Mouse (Mus musculus) stomach, postnatal 0 days (tissue): ENCODE data around the gene Nudt16l1.

Source experiments
- CTCF ChIP-seq: IDR thresholded peaks from 2 replicates; pipeline ENCODE4 v1.5.1; 2016; ENCODE audit warnings: antibody characterized with exemption, low read depth, mild to moderate bottlenecking, moderate library complexity
- EP300 ChIP-seq: optimal IDR thresholded peaks from 2 replicates; pipeline ENCODE3; 2016; ENCODE audit warnings: antibody characterized with exemption

GRCm38 (mm10) chr16:4913783-4914735, 24.5 kb upstream of the Nudt16l1 start:
- TF ChIP-seq CTCF (peak; percentile 99), EP300 (no peak)
